Mouse (Mus musculus) heart, postnatal 10 days (tissue): Measurements from ENCODE around the gene Vdac2. TPM values are rescaled to one million over a fixed set of nuclear protein-coding genes. Genes with fewer than 3 reads are reported as not detected.

Source experiments
- DNase-seq, 2 experiments: peaks; one replicate each; pipeline ENCODE4 v3.0.0; 2021
- intact Hi-C: fragments of 180-260 bp; cut with DNase I; formaldehyde crosslinking; loops from one replicate; pipeline ENCODE4 v1.15.1; 2025
- total RNA-seq, 2 experiments: library from RNA; stranded (reverse); gene quantifications; 2 replicates each; pipeline ENCODE4 v1.2.3; 2021

Vdac2 gene
- total RNA-seq, 2 experiments from 2014 or later, result 544 to 567 TPM

- peak; percentile 96 to 98 for DNase-seq
- intact Hi-C loops, result loop anchor here (1.0 to 10.0 kb wide), 3 partner anchors 36 to 724 kb away; partner anchors contain the start of genes Dusp13 and Samd8
Measured at GRCm38 (mm10) chr14:21848166-21849154, 23.4 kb downstream of the Vdac2 start, which contains the start of gene Comtd1. Gene Comtd1, minus strand, starts transcription at chr14:21848977.

DNA sequence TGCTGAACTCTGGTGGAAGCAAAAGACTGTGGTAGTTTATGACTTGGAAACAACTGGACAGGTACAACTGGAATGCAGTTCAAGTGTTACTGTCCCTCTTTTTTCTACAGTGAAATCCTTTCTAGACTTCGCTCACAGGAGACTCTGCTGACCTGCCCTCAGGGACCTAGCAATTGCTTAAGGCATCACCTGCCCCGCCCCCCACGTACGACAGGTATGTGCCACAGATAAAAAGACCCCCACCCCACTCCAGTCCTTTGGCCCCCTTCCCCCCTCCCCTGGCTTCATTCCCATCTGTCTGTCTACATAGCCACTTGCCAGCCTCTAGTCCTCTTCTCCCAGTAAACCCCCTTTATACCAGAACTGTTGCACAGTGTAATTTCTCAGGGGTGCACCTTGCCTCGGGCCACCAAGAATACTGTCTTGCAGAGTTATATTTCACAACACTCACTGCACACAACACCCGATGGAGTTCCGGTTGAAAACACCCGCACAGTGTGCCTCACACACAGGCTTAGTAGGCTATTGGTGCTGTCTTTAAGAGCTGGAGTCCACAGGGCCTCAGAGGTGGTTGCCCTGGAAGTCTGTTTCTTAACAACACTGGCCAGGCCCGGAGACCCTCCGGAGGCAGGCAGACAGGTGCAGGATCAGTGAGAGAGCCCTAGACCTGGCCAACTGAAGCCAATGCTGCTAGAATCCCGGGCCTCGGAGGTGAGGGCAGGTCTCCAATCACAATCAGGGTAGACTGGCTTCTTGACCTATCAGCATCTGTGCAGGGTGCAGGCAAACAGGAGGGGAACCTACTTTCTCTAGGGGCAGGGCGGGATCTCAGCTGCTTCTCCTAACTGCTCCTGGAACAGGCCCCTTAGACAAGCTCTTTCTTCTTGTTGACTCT is 24.7 kb downstream of the Vdac2 start:
- intact Hi-C loops, result loop anchor here (2.0 to 10.0 kb wide), 2 partner anchors 99 to 725 kb away; partner anchors contain the start of genes Dusp13 and Samd8
- no peak for DNase-seq

- intact Hi-C loops, result no loop called here
Measured at GRCm38 (mm10) chr14:21850419-21851127, 25.5 kb downstream of the Vdac2 start.

DNA sequence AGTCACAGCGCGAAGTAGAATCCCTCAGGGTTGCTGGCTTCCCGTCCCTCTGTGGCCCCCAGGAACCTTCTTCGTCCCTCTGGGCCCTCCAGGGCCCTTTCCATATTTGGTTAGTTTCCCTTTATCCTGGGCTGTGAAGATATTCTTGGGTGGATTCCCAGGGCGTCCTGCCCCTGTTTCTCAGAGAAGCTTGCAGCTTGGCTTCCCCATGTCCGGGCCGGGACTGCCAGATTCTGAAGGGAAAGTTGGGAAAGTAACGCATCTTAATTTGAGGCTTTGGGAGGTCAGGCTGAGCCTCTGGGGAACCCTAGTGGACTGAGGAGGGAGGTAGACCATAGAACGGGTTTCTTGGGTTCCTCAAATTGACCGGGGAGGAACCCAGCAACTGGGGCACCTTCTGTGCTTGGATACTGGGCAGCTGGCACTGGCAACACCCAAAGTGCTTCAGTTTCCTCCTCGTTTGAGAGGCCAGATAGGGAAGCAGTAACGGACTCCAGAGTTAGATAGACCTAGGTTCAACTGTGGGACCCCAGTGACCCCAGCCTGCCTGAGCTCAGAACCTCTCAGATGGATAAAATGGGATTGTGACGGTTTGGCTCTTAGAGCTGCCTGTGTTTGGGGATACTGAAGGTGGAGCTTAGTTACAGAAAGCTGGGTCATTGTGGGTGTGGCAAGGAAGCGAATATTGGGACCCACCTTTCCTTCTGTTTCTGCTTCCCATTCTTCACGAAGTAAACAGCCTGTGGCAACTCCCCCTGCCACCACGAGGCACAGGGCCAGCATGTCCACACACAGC is 27.2 kb downstream of the Vdac2 start:
- peak; percentile 57 to 59 for DNase-seq
- intact Hi-C loops, result no loop called here

More at GRCm38 (mm10) chr14:21850419-21851127, 25.5 kb downstream of the Vdac2 start:
- DNase-seq, result no peak

GRCm38 (mm10) chr14:21853456-21854109 is 28.5 kb downstream of the Vdac2 start:
- DNase-seq, result peak; percentile 68 to 83
- intact Hi-C loops, result no loop called here

DNA sequence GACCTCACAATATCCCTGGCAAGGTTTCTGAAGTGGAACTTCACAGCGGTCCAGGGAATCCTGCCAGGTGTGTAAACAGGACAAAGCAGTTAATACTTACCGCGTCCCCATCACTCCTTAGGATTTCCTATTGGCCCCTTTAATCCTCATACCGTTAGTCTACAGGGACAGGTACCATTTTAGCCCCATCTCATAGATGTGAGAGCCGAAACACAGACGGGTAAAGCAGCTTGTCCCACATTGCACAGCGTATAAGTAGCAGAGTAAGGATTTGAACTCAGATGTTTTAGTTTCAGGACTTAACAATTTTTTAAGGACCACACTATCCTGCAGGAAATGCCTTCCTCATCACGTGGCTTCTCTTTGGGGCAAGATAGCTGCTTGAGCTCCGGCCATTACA is 29.2 kb downstream of the Vdac2 start:
- DNase-seq, result no peak
- intact Hi-C loops, result no loop called here

DNA sequence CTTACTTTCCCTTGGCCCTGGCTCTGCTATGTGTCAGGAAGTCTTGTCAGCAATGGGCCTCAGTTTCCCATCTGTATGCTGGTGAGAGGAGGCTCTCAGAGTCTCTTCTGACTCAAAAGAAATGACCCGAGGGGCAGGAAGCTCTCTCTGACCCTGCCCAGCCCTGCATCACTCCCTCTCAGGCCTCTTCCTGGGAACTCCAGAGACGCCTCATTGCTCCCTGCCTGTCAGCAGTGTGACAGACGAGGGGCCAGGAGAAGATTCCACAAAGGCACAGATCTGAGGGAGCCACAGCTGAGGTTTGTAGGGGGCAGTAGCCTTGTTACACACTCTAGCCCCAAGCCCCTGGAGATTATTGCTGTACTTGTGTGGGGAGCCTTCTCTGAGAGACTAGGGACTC is 30.9 kb downstream of the Vdac2 start:
- intact Hi-C loops, result no loop called here

GRCm38 (mm10) chr14:21856886-21857285 is 31.8 kb downstream of the Vdac2 start:
- intact Hi-C loops, result no loop called here

More for the DNA sequence above, 30.9 kb downstream of the Vdac2 start:
- no peak for DNase-seq

DNA sequence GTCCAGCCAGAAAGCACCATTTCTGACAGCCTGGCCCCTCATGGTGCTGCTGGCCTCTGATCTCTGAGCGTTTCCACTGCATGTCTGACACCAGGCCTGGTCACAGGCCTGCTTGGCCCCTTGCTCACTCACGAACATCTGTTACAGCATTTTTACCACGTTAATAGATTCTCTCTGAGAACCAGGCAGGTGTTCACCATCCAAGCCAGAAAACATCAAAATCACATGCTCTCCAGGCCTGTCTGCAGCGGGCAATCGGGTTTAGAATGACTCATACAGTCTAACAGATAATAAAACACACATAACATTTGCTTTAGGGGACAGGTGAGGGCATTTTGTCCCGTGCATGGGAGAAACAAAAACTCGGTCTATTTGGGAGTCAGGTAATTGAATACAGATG is 41.3 kb downstream of the Vdac2 start:
- intact Hi-C loops, result no loop called here

More at GRCm38 (mm10) chr14:21856886-21857285, 31.8 kb downstream of the Vdac2 start:
- DNase-seq, result no peak

GRCm38 (mm10) chr14:21866816-21867215 is 41.8 kb downstream of the Vdac2 start:
- no peak for DNase-seq
- intact Hi-C loops, result no loop called here

More for the DNA sequence above, 41.3 kb downstream of the Vdac2 start:
- DNase-seq, result no peak

DNA sequence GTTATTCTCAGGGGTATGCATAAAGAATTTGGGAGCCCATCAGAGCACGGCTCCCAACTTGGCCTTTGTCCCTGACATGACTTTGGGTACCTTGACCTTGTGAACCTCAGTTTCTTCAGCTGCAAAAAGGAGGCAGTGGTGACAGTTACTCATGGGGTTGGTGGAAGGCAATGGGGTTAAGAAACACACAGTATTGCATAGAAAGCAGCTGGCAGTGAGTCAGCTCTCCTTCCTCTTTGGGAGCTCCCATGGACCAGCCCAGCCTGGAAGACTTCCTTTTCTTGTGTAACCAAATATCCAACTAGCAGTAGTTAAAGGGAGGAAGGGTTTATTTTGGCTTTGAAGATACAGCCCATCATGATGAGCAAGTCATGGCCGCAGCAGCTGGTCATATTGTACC is 65.4 kb downstream of the Vdac2 start:
- intact Hi-C loops, result no loop called here
- DNase-seq, result peak; percentile 21 to 28

DNA sequence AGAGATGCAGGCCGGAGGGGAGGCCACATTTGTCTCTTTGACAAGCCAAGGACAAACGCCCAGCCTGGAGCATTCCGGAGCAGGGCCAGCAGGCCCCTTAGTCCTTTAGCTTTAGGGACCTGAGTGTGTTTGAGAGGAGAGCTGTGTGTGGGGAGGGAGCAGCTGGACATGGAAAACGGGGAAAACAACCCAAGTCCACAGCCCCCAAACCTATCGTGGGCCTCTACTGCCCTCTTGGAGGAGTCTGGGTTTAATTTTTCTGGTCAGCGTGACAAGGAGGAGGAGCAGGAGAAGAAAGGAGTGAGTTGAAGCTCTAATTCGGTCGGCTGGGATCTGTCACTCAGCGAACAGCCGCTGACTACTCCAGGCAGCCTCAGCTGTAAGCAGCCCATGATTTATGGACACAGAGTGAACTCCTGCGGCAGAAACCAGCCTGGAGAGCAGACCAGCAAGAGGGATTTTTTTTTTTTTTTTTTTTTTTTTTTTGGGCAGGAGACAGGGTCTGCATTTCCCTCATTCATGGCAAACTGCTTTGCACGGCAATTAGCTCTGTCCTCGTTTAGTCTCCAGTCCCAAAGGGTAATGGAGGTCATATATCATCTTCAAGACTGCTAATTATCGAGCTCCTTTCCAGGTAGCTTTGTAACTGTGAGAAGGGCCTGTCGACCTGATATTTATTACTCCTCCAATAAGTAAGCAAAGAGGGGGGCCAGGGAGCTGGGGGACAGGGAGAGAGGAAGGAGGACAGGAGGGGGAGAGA is 66.7 kb downstream of the Vdac2 start:
- intact Hi-C loops, result no loop called here
- peak; percentile 41 to 56 for DNase-seq

- intact Hi-C loops, result no loop called here
- no peak for DNase-seq
Measured at GRCm38 (mm10) chr14:21892341-21892659, 67.3 kb downstream of the Vdac2 start.

Other genes starting within 250 kb of the Vdac2 start
- gene Dupd1, start 110.7 kb upstream of the Vdac2 start, total RNA-seq, result under 1 TPM in 1 of 2 experiments, not detected in 1; 0.45 TPM
- gene Samd8, start 74.7 kb upstream of the Vdac2 start, total RNA-seq, result 10 to 100 TPM; 27.2 to 30.5 TPM
- gene Dusp13, start 74.1 kb upstream of the Vdac2 start, total RNA-seq, result under 1 TPM in 1 of 2 experiments, not detected in 1; 0.60 TPM
- 10 to 100 TPM in 1 of 2 experiments, 1 to 10 TPM in 1; 8.8 to 10.3 TPM for gene Comtd1, start 23.7 kb downstream of the Vdac2 start, total RNA-seq
- 1 to 10 TPM; 2.4 to 3.3 TPM for gene Zfp503, start 164.4 kb downstream of the Vdac2 start, total RNA-seq
- gene Lrmda, start 194.5 kb downstream of the Vdac2 start, total RNA-seq, result 1 to 10 TPM; 1.1 to 2.1 TPM